Mouse (Mus musculus) thymus, postnatal 0 days (tissue): ENCODE measurements at regions not wholly inside any gene's neighbourhood (a gene's known extent, or its start where the extent isn't known, plus 50 kb on each side); places are given as distances from the start of the nearest gene placed in this dataset.

Experiments
- DNase-seq: peaks from one replicate; pipeline ENCODE4 v3.0.0-alpha.2; 2015; ENCODE audit warnings: low spot score

DNA sequence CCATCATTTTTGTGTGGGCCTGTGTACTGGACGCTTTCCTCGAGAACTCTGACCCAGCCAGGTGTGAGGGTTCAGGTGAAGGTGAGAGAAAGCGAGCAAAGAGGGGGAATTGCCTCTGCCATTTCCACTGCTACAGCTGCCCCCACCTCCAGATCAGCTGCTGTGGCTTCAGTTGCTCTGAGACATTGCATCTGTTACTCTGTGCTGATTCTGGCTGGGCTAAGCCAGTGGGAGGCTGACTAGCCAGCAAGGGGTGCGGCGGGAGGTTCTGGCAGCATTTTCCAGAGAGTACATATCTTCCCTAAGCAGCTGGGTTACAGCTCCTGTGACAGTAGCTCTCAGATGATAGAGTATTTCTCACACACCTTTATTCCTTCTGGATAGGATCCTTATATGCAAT lies 712.7 kb upstream of the Cdh18 start:
- DNase-seq = no peak

DNA sequence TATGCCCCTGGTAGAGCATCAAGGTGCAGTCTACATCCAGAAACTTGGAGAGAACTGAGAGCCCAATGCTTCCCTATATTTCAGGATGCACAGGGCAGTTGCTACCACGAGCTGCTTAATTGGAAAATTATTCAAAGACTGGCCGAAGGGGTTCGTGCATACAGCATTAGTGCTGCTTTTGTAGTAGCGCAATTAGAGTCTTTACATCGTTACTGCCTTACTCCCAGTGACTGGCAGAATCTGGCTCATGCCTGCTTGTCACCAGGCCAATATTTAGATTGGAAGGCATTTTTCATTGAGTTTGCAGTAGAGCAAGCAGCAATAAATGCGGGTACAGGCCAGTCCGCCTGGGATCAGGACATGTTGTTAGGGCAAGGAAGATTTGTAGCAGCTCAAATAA lies 690.3 kb upstream of the Cdh18 start:
- no peak for DNase-seq

DNA sequence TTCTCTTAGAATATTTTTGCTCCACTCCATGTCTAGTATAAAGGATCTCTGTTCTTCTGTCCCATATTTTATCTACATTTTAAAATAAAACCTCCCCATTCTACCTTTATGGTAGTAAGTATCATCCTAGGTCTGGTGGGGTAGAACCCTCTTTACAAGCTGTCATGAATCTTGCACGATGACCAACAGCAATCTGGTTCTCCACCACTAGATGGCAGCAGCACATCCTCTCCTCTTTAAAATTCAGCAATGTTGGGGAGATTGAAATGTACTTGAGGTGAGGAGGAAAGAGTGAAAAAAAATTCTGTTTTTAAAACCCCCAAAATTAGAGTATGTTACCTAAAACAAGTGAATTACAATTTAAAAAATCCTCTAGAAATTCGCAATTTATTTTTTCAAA lies 663.6 kb upstream of the Cdh18 start:
- peak; percentile 11 for DNase-seq
